Mouse (Mus musculus) liver, adult 10 weeks (tissue): ENCODE measurements around the gene Ndufaf4. TPM values are rescaled to one million over a fixed set of nuclear protein-coding genes. Genes with fewer than 3 reads are reported as not detected.

Experiments
- polyA plus RNA-seq: library from polyadenylated mRNA; stranded (reverse); fragments of 350-450 nt; fragmentation: Illumina TruSeq; extraction: RNeasy Lipid Tissue Mini Kit (QIAGEN cat#74804); gene quantifications from one replicate; pipeline ENCODE4 v1.2.3, GENCODE M21; 2014; ENCODE audit warnings: low read depth, low replicate concordance

Ndufaf4 gene
- polyA plus RNA-seq: 73.5 TPM

GRCm38 (mm10) chr4:24897851-24898515, at the start of gene Ndufaf4:
TSS of gene Ndufaf4 (plus strand) at chr4:24898083.

GRCm38 (mm10) chr4:24850401-24851325, 47.2 kb upstream of the Ndufaf4 start, which contains the start of gene Klhl32:
TSS of gene Klhl32 (minus strand) at chr4:24851124.

Other genes with a start within 250 kb of the Ndufaf4 start
- gene Klhl32, start 47.0 kb upstream of the Ndufaf4 start, polyA plus RNA-seq: not detected
- 0.32 TPM for gene Gpr63, start 68.3 kb downstream of the Ndufaf4 start, polyA plus RNA-seq